Mouse (Mus musculus): ENCODE data around the gene Trim61. TPM values are rescaled to one million over a fixed set of nuclear protein-coding genes. Genes with fewer than 3 reads are reported as not detected.

The Trim61 gene
- polyA plus RNA-seq, 1 experiment from 2014 or later = not detected

GRCm38 (mm10) chr8:65053554-65053953, 35.2 kb upstream of the Trim61 start:
- ATAC-seq (ENCODE audit: insufficient number of reproducible peaks, low FRiP score, low TSS enrichment, low read depth) (peak; percentile 17; the same call in 1 of the 2 replicates), DNase-seq (ENCODE audit: low spot score) (peak; percentile 31)
- H3K27me3 ChIP-seq (ENCODE audit: control insufficient read depth, insufficient read depth, low read length) = no peaks in the 10 kb centered on the region
- WGBS = 46% methylated on average over 3 of the region's 3 CpGs
- no peak overlapping the region for H3K9ac ChIP-seq (ENCODE audit: low read length)
- H3K9me3 ChIP-seq (ENCODE audit: control insufficient read depth, low read length) = no peaks in the 10 kb centered on the region
- H3K27ac ChIP-seq (replicated peaks; ENCODE audit: low read depth, low read length) = peak overlapping the region; percentile 68
- H3K4me1 ChIP-seq (ENCODE audit: control insufficient read depth, insufficient read depth, low read length) = peaks cover 8% of the 10 kb centered on the region
- H3K36me3 ChIP-seq (ENCODE audit: control insufficient read depth, insufficient read depth, low read length) = no peaks in the 10 kb centered on the region
- no peak overlapping the region for H3K4me2 ChIP-seq (ENCODE audit: low read depth, severe bottlenecking)
- H3K4me3 ChIP-seq (ENCODE audit: low read depth, low read length) = no peak overlapping the region

- no peak overlapping the region for H3K4me3 ChIP-seq (ENCODE audit: low read depth, low read length)
- H3K27ac ChIP-seq (replicated peaks; ENCODE audit: low read depth, low read length) = no peak overlapping the region
- H3K4me1 ChIP-seq (ENCODE audit: control insufficient read depth, insufficient read depth, low read length) = no peaks in the 10 kb centered on the region
- ATAC-seq (ENCODE audit: insufficient number of reproducible peaks, low FRiP score, low TSS enrichment, low read depth) = no peak
- H3K9me3 ChIP-seq (ENCODE audit: control insufficient read depth, low read length) = no peaks in the 10 kb centered on the region
- no peaks in the 10 kb centered on the region for H3K36me3 ChIP-seq (ENCODE audit: control insufficient read depth, insufficient read depth, low read length)
- H3K27me3 ChIP-seq (ENCODE audit: control insufficient read depth, insufficient read depth, low read length) = no peaks in the 10 kb centered on the region
- no peak overlapping the region for H3K9ac ChIP-seq (ENCODE audit: low read length)
- WGBS = 82% methylated on average over 4 of the region's 4 CpGs
- H3K4me2 ChIP-seq (ENCODE audit: low read depth, severe bottlenecking) = no peak overlapping the region
- no peak for DNase-seq (ENCODE audit: low spot score)
Measured at GRCm38 (mm10) chr8:65047801-65048200, 29.5 kb upstream of the Trim61 start.

- H3K4me1 ChIP-seq (ENCODE audit: control insufficient read depth, insufficient read depth, low read length) = no peaks in the 10 kb centered on the region
- H3K27me3 ChIP-seq (ENCODE audit: control insufficient read depth, insufficient read depth, low read length) = no peaks in the 10 kb centered on the region
- DNase-seq (ENCODE audit: low spot score) (no peak), ATAC-seq (ENCODE audit: insufficient number of reproducible peaks, low FRiP score, low TSS enrichment, low read depth) (no peak)
- H3K36me3 ChIP-seq (ENCODE audit: control insufficient read depth, insufficient read depth, low read length) = no peaks in the 10 kb centered on the region
- no peak overlapping the region for H3K27ac ChIP-seq (replicated peaks; ENCODE audit: low read depth, low read length)
- no peaks in the 10 kb centered on the region for H3K9me3 ChIP-seq (ENCODE audit: control insufficient read depth, low read length)
- no peak overlapping the region for H3K4me3 ChIP-seq (ENCODE audit: low read depth, low read length)
- no peak overlapping the region for H3K4me2 ChIP-seq (ENCODE audit: low read depth, severe bottlenecking)
- 91% methylated on average over 4 of the region's 4 CpGs for WGBS
- no peak overlapping the region for H3K9ac ChIP-seq (ENCODE audit: low read length)
Measured at GRCm38 (mm10) chr8:65047193-65047592, 28.9 kb upstream of the Trim61 start.

- ATAC-seq (ENCODE audit: insufficient number of reproducible peaks, low FRiP score, low TSS enrichment, low read depth) (no peak), DNase-seq (ENCODE audit: low spot score) (no peak)
- H3K36me3 ChIP-seq (ENCODE audit: control insufficient read depth, insufficient read depth, low read length) = no peaks in the 10 kb centered on the region
- no peak overlapping the region for H3K9ac ChIP-seq (ENCODE audit: low read length)
- no peak overlapping the region for H3K4me3 ChIP-seq (ENCODE audit: low read depth, low read length)
- H3K9me3 ChIP-seq (ENCODE audit: control insufficient read depth, low read length) = no peaks in the 10 kb centered on the region
- WGBS = 53% methylated on average over 5 of the region's 5 CpGs
- H3K27ac ChIP-seq (replicated peaks; ENCODE audit: low read depth, low read length) = no peak overlapping the region
- no peaks in the 10 kb centered on the region for H3K4me1 ChIP-seq (ENCODE audit: control insufficient read depth, insufficient read depth, low read length)
- no peak overlapping the region for H3K4me2 ChIP-seq (ENCODE audit: low read depth, severe bottlenecking)
- no peaks in the 10 kb centered on the region for H3K27me3 ChIP-seq (ENCODE audit: control insufficient read depth, insufficient read depth, low read length)
Measured at GRCm38 (mm10) chr8:65046565-65046964, 28.2 kb upstream of the Trim61 start.

GRCm38 (mm10) chr8:65037117-65037533, 18.8 kb upstream of the Trim61 start, which contains the start of gene Apela:
Apela (minus strand) TSS chr8:65037336.
- Histone ChIP-seq H3K4me3 (ENCODE audit: low read depth, low read length) (peak within 1 kb of the TSS; percentile 9), H3K9me3 (ENCODE audit: control insufficient read depth, low read length) (no peaks in the 10 kb centered on the region), H3K27ac (replicated peaks; ENCODE audit: low read depth, low read length) (no peak within 1 kb of the TSS), H3K4me2 (ENCODE audit: low read depth, severe bottlenecking) (peak within 1 kb of the TSS; percentile 43), H3K27me3 (ENCODE audit: control insufficient read depth, insufficient read depth, low read length) (no peaks in the 10 kb centered on the region), H3K9ac (ENCODE audit: low read length) (no peak within 1 kb of the TSS), H3K4me1 (ENCODE audit: control insufficient read depth, insufficient read depth, low read length) (peaks cover 2% of the 10 kb centered on the region; the same call in 1 of the 2 replicates), H3K36me3 (ENCODE audit: control insufficient read depth, insufficient read depth, low read length) (no peaks in the 10 kb centered on the region)
- ATAC-seq (ENCODE audit: insufficient number of reproducible peaks, low FRiP score, low TSS enrichment, low read depth) (peak; percentile 82), DNase-seq (ENCODE audit: low spot score) (peak; percentile 78)
- WGBS = 1% methylated on average over 8 of the region's 8 CpGs

GRCm38 (mm10) chr8:65034136-65034535, 15.8 kb upstream of the Trim61 start:
- Histone ChIP-seq H3K36me3 (ENCODE audit: control insufficient read depth, insufficient read depth, low read length) (no peaks in the 10 kb centered on the region), H3K9me3 (ENCODE audit: control insufficient read depth, low read length) (no peaks in the 10 kb centered on the region), H3K9ac (ENCODE audit: low read length) (no peak overlapping the region), H3K4me1 (ENCODE audit: control insufficient read depth, insufficient read depth, low read length) (peaks cover 2% of the 10 kb centered on the region; the same call in 1 of the 2 replicates), H3K4me2 (ENCODE audit: low read depth, severe bottlenecking) (no peak overlapping the region), H3K27me3 (ENCODE audit: control insufficient read depth, insufficient read depth, low read length) (no peaks in the 10 kb centered on the region), H3K27ac (replicated peaks; ENCODE audit: low read depth, low read length) (0 out of 2 replicates have a peak overlapping the region, but pooled peaks have one; percentile 17), H3K4me3 (ENCODE audit: low read depth, low read length) (no peak overlapping the region)
- no peak for ATAC-seq (ENCODE audit: insufficient number of reproducible peaks, low FRiP score, low TSS enrichment, low read depth)
- 30% methylated on average over 2 of the region's 2 CpGs for WGBS
- DNase-seq (ENCODE audit: low spot score) = no peak

GRCm38 (mm10) chr8:65033056-65033455, 14.7 kb upstream of the Trim61 start:
- Histone ChIP-seq H3K36me3 (ENCODE audit: control insufficient read depth, insufficient read depth, low read length) (no peaks in the 10 kb centered on the region), H3K27me3 (ENCODE audit: control insufficient read depth, insufficient read depth, low read length) (no peaks in the 10 kb centered on the region), H3K9me3 (ENCODE audit: control insufficient read depth, low read length) (no peaks in the 10 kb centered on the region), H3K4me2 (ENCODE audit: low read depth, severe bottlenecking) (no peak overlapping the region), H3K4me3 (ENCODE audit: low read depth, low read length) (no peak overlapping the region), H3K27ac (replicated peaks; ENCODE audit: low read depth, low read length) (no peak overlapping the region), H3K4me1 (ENCODE audit: control insufficient read depth, insufficient read depth, low read length) (peaks cover 2% of the 10 kb centered on the region; the same call in 1 of the 2 replicates), H3K9ac (ENCODE audit: low read length) (no peak overlapping the region)
- WGBS = 83% methylated on average over 13 of the region's 13 CpGs
- DNase-seq (ENCODE audit: low spot score) (no peak), ATAC-seq (ENCODE audit: insufficient number of reproducible peaks, low FRiP score, low TSS enrichment, low read depth) (no peak)

GRCm38 (mm10) chr8:65032107-65032506, 13.8 kb upstream of the Trim61 start:
- 100% methylated on average over 1 of the region's 1 CpGs for WGBS
- Histone ChIP-seq H3K4me3 (ENCODE audit: low read depth, low read length) (no peak overlapping the region), H3K4me1 (ENCODE audit: control insufficient read depth, insufficient read depth, low read length) (peaks cover 2% of the 10 kb centered on the region; the same call in 1 of the 2 replicates), H3K9ac (ENCODE audit: low read length) (no peak overlapping the region), H3K9me3 (ENCODE audit: control insufficient read depth, low read length) (no peaks in the 10 kb centered on the region), H3K27me3 (ENCODE audit: control insufficient read depth, insufficient read depth, low read length) (no peaks in the 10 kb centered on the region), H3K27ac (replicated peaks; ENCODE audit: low read depth, low read length) (no peak overlapping the region), H3K4me2 (ENCODE audit: low read depth, severe bottlenecking) (no peak overlapping the region), H3K36me3 (ENCODE audit: control insufficient read depth, insufficient read depth, low read length) (no peaks in the 10 kb centered on the region)
- DNase-seq (ENCODE audit: low spot score) (no peak), ATAC-seq (ENCODE audit: insufficient number of reproducible peaks, low FRiP score, low TSS enrichment, low read depth) (no peak)
